Mouse (Mus musculus): ENCODE measurements around the gene Borcs6. TPM values are rescaled to one million over a fixed set of nuclear protein-coding genes. Genes with fewer than 3 reads are reported as not detected.

Borcs6 gene
- polyA plus RNA-seq, 2 experiments: 12.3 to 15.2 TPM

DNA sequence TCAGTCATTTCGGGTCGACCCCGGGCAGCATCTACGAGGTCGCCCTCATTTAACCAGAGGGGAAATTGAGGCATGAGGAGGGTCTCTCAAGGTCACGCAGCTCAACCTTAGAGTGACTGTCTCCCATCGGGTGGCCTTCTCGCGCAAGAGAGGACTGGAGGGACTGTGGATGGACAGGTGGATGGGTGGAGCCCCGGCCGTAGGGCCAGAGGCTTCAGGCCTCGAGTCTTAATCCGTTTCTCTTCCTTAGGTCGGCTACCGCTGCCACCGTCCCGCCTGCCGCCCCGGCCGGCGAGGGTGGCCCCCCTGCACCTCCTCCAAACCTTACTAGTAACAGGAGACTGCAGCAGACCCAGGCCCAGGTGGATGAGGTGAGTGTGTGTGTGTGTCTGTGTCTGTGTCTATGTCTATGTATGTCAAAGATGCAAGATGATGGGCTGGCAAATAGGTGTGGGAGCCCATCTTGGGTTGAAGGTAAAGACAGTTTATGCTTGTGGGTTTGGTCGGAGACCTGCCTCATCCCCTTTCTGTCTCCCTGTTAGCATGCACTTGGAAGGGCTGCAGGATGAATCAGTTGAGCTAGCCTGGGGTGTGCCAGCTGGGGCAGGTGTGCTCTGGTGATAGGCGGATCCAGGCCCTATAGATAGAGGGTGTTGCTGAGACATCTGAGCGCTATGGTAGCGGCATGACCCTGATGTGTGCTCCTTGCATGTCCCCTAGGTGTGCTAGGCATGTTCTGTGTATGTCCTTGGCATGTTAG, 29.5 kb downstream of the Borcs6 start:
- Histone ChIP-seq H3K4me3 (replicated peaks; ENCODE audit: low read length) (peak overlapping the region; percentile 99), H3K27ac (replicated peaks; ENCODE audit: low read depth, low read length) (peak overlapping the region; percentile 87), H3K4me2 (replicated peaks; ENCODE audit: low read depth, low read length, severe bottlenecking) (peak overlapping the region; percentile 90), H3K4me1 (ENCODE audit: control insufficient read depth, insufficient read depth, low read length) (peaks cover 19% of the 10 kb centered on the region), H3K9me3 (ENCODE audit: control insufficient read depth, low read length) (no peaks in the 10 kb centered on the region), H3K27me3 (ENCODE audit: control insufficient read depth, insufficient read depth, low read length) (no peaks in the 10 kb centered on the region), H3K36me3 (ENCODE audit: control insufficient read depth, insufficient read depth, low read length) (peaks cover 35% of the 10 kb centered on the region), H3K9ac (ENCODE audit: low read depth, low read length, severe bottlenecking) (peak overlapping the region; percentile 99)
- ATAC-seq (ENCODE audit: low FRiP score, low read depth) (0 out of 2 replicates have a peak, but pooled peaks have one; percentile 5), DNase-seq (ENCODE audit: low spot score) (no peak)
- TF ChIP-seq POLR2A (IDR thresholded peaks at IDR 0.05; ENCODE audit: borderline replicate concordance, extremely low read depth, insufficient read depth, insufficient read length): no peak
- WGBS: 12% methylated on average over 25 of the region's 25 CpGs

GRCm38 (mm10) chr11:69089616-69090290, 30.2 kb downstream of the Borcs6 start:
- H3K4me2 ChIP-seq (replicated peaks; ENCODE audit: low read depth, low read length, severe bottlenecking): peak overlapping the region; percentile 90
- no peak for ATAC-seq (ENCODE audit: low FRiP score, low read depth)
- WGBS: 84% methylated on average over 12 of the region's 12 CpGs
- peaks cover 22% of the 10 kb centered on the region for H3K4me1 ChIP-seq (ENCODE audit: control insufficient read depth, insufficient read depth, low read length)
- H3K36me3 ChIP-seq (ENCODE audit: control insufficient read depth, insufficient read depth, low read length): peaks cover 35% of the 10 kb centered on the region
- TF ChIP-seq POLR2A (IDR thresholded peaks at IDR 0.05; ENCODE audit: borderline replicate concordance, extremely low read depth, insufficient read depth, insufficient read length): no peak
- DNase-seq (ENCODE audit: low spot score): no peak
- no peaks in the 10 kb centered on the region for H3K27me3 ChIP-seq (ENCODE audit: control insufficient read depth, insufficient read depth, low read length)
- no peak overlapping the region for H3K27ac ChIP-seq (replicated peaks; ENCODE audit: low read depth, low read length)
- H3K4me3 ChIP-seq (replicated peaks; ENCODE audit: low read length): peak overlapping the region; percentile 99
- no peaks in the 10 kb centered on the region for H3K9me3 ChIP-seq (ENCODE audit: control insufficient read depth, low read length)
- peak overlapping the region; percentile 99 for H3K9ac ChIP-seq (ENCODE audit: low read depth, low read length, severe bottlenecking)

GRCm38 (mm10) chr11:69090367-69090766, 30.9 kb downstream of the Borcs6 start:
- Histone ChIP-seq H3K36me3 (ENCODE audit: control insufficient read depth, insufficient read depth, low read length) (peaks cover 35% of the 10 kb centered on the region), H3K4me1 (ENCODE audit: control insufficient read depth, insufficient read depth, low read length) (peaks cover 22% of the 10 kb centered on the region), H3K4me2 (replicated peaks; ENCODE audit: low read depth, low read length, severe bottlenecking) (peak overlapping the region; percentile 90), H3K9ac (ENCODE audit: low read depth, low read length, severe bottlenecking) (peak overlapping the region; percentile 99; the same call in 1 of the 2 replicates), H3K9me3 (ENCODE audit: control insufficient read depth, low read length) (no peaks in the 10 kb centered on the region), H3K4me3 (replicated peaks; ENCODE audit: low read length) (peak overlapping the region; percentile 99), H3K27ac (replicated peaks; ENCODE audit: low read depth, low read length) (no peak overlapping the region), H3K27me3 (ENCODE audit: control insufficient read depth, insufficient read depth, low read length) (no peaks in the 10 kb centered on the region)
- WGBS: 67% methylated on average over 6 of the region's 6 CpGs
- TF ChIP-seq POLR2A (IDR thresholded peaks at IDR 0.05; ENCODE audit: borderline replicate concordance, extremely low read depth, insufficient read depth, insufficient read length): no peak
- no peak for ATAC-seq (ENCODE audit: low FRiP score, low read depth)
- no peak for DNase-seq (ENCODE audit: low spot score)

DNA sequence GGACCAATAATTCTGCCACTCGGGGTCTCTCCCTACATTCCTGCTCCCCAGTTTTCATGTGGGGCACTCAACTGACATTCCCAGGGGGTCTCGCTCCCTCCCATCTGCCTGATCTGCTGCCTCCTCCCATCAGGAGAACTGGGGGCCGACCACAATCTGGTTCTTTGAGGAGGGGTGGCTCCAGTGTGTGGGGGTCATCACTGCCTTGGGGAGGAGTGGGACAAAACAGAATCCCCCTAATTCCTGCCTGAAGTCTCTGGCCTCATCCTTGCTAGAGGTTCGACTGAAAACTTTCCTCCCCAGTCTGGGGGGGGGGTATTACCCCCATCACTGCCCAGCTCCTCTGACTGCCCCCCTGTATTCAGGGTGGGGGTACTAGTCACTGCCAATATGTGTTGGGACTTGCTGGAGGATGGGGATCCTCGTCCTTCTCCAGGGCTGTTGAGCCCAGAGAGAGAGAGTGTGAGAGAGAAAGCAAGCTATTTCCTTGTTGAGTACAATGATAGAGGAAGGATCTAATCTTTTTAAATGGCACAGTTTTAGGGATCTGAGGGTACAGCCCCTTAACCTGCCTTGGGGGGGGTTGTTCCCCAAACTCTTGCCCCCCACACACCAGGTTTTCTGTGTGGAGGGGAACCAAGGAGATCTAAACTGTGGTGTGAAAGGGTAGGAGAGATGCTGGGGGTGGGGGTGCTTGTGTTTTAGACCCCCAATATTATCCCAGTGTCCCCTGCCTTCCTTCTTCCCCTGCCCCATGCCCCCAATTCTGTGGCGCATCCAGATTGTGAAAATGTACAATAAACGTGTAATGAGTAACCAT, 32.3 kb downstream of the Borcs6 start:
- no peak for TF ChIP-seq POLR2A (IDR thresholded peaks at IDR 0.05; ENCODE audit: borderline replicate concordance, extremely low read depth, insufficient read depth, insufficient read length)
- H3K27me3 ChIP-seq (ENCODE audit: control insufficient read depth, insufficient read depth, low read length): no peaks in the 10 kb centered on the region
- no peak for DNase-seq (ENCODE audit: low spot score)
- peaks cover 35% of the 10 kb centered on the region for H3K36me3 ChIP-seq (ENCODE audit: control insufficient read depth, insufficient read depth, low read length)
- WGBS: 61% methylated on average over 7 of the region's 7 CpGs
- H3K9ac ChIP-seq (ENCODE audit: low read depth, low read length, severe bottlenecking): no peak overlapping the region
- no peak for ATAC-seq (ENCODE audit: low FRiP score, low read depth)
- H3K4me1 ChIP-seq (ENCODE audit: control insufficient read depth, insufficient read depth, low read length): peaks cover 22% of the 10 kb centered on the region
- no peak overlapping the region for H3K27ac ChIP-seq (replicated peaks; ENCODE audit: low read depth, low read length)
- no peak overlapping the region for H3K4me3 ChIP-seq (replicated peaks; ENCODE audit: low read length)
- H3K4me2 ChIP-seq (replicated peaks; ENCODE audit: low read depth, low read length, severe bottlenecking): no peak overlapping the region
- H3K9me3 ChIP-seq (ENCODE audit: control insufficient read depth, low read length): no peaks in the 10 kb centered on the region

- peaks cover 35% of the 10 kb centered on the region for H3K36me3 ChIP-seq (ENCODE audit: control insufficient read depth, insufficient read depth, low read length)
- H3K4me2 ChIP-seq (replicated peaks; ENCODE audit: low read depth, low read length, severe bottlenecking): no peak overlapping the region
- no peak overlapping the region for H3K4me3 ChIP-seq (replicated peaks; ENCODE audit: low read length)
- ATAC-seq (ENCODE audit: low FRiP score, low read depth): no peak
- H3K27me3 ChIP-seq (ENCODE audit: control insufficient read depth, insufficient read depth, low read length): no peaks in the 10 kb centered on the region
- H3K4me1 ChIP-seq (ENCODE audit: control insufficient read depth, insufficient read depth, low read length): peaks cover 19% of the 10 kb centered on the region
- no peak overlapping the region for H3K9ac ChIP-seq (ENCODE audit: low read depth, low read length, severe bottlenecking)
- WGBS: 2% methylated on average over 3 of the region's 3 CpGs
- TF ChIP-seq POLR2A (IDR thresholded peaks at IDR 0.05; ENCODE audit: borderline replicate concordance, extremely low read depth, insufficient read depth, insufficient read length): no peak
- H3K9me3 ChIP-seq (ENCODE audit: control insufficient read depth, low read length): no peaks in the 10 kb centered on the region
- DNase-seq (ENCODE audit: low spot score): peak; percentile 52
- H3K27ac ChIP-seq (replicated peaks; ENCODE audit: low read depth, low read length): no peak overlapping the region
Observed at GRCm38 (mm10) chr11:69092386-69092751, 32.9 kb downstream of the Borcs6 start.

Measured in limb, embryonic 14.5 days (tissue).